Mouse (Mus musculus) right cerebral cortex, postnatal 25 days (tissue): ENCODE measurements at regions not wholly inside any gene's neighbourhood (a gene's known extent, or its start where the extent isn't known, plus 50 kb on each side); places are given as distances from the start of the nearest gene placed in this dataset.

Source experiments
- DNase-seq: peaks from one replicate; pipeline ENCODE4 v3.0.0; 2022

DNA sequence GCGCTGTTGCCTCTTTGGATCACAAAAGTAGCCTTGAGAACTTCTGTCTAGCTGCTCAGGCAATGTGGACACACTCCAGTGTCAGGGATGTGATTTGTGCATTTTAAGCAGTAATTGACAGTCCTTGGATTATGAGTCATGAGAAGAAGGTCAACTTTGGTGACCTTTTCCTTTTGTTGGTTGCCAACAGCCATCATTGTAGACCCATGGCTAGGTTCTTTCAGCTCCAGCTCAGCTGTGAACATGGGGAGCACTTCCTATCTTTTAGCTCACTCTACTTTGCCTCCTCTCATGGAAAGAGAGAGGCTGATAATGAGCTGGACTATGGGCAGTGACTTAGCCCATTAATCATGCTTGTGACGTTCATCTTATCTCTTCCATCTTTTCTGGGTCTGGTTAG, 602.8 kb downstream of the Ets1 start:
- DNase-seq: no peak

DNA sequence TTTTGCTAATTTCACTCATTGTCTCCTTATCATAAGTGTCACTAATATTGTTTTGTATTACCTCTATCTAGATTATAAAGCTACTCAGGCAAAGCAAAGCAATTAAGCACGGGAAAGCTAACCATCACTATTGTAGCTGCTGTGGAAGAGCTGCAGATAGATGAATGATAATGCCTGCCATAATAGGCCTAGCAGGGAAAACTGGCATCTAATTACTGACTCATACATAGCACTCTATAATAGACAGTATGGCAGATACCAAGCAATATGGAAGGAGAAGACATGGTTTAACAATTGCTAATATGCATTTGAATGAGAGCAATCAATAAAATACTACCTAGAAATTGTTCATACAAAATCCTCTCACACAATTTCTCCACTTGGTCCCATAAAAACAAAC, 604.5 kb downstream of the Ets1 start:
- DNase-seq: no peak

- no peak for DNase-seq
Observed at GRCm38 (mm10) chr9:33240914-33241635, 605.1 kb downstream of the Ets1 start.

- DNase-seq: peak; percentile 21
Observed at GRCm38 (mm10) chr9:33246932-33247331, 610.9 kb downstream of the Ets1 start.

DNA sequence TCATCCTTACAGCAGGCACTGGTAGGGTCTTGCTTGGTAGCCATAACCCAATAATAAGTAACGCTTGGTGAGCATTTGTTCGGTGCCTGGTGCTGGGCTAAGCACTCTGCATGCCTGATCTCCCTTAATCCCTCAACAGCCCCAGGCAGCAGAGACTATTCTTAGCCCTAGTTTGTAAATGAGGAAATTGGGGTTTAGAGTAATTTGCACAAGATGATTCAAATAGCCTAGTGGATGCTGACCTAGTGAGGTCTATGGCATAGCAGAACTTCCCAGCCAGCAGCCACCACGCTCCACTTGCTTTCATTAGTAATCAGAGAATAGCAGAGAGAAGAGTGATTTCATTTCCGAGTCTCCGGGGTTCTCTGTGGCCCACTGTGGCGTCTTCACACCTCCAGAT, 622.2 kb downstream of the Ets1 start:
- DNase-seq: no peak

DNA sequence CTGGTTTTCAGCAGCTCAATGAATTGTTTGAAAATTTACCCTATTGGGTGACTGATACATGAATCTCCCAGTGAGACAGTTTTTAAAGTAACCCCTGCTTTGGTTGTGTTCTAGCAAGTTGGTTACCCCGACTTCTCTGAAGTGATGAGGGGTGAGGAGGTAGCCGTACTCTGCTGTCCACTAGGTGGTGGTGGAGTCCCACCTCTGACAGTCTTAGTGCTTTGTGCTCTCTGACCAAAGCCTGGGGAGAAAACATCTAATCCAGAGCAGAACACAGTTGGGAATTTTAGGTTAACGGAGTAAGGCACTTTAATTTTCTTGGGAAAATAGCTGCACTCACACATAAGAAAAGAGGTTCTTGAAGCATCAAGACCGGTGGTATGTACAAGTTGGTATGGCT, 624.1 kb downstream of the Ets1 start:
- DNase-seq: peak; percentile 56

DNA sequence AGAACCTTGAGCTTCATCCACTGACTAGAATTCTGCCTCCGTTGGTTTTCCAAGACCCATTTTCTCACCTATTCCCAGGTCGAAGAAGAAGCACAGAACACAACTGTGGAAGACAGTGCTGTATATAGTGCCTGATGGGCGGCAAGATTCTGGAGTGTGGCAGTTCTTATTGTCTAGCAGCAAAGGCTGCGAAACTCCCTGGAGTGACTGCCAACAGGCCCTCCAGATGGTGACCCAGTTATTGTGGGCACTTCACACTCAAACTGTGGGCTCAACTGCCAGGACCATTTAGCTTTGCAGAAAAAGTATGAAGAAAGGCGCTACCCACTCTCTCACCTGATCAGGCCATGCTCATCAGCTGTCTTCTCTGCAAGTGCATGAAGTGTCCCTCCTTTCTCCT, 653.4 kb downstream of the Ets1 start:
- peak; percentile 38 for DNase-seq

DNA sequence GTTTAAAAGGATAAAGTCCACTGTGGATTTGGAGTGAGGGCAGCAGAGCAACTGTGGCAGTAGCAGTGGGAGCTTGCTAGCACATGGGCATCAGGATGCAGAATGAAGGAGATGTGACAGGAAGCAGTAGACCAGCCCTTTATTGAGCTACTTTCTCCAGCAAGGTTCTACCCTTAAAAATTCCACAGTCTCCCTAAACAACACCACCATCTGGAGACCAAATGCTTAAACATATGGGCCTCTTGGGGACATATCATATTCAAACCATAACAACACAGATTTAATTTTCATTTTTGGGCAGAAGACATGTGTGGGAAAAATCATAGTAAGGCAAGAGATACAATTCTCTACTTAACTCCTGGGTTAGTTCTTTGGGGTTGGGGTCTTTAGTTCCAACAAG, 656.1 kb downstream of the Ets1 start:
- DNase-seq: peak; percentile 4

DNA sequence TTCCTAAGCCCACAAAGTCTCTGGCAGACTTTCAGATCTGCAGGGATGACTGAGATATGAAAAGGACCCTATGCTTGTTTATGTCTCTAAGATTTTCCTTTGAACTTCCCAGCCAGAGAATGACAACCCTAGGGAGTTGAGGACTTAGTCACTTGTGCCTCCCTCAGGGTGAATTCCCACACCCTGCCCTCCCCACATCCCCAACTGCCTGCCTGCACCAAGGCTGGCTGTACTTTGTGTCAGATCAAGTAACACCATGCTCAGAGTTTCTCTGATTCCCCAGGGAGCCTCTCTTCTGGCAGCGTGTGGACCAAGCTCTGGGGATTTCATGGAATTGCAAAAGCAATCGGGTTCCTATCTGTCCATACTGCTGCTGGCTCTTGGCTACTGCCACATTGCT, 659.9 kb downstream of the Ets1 start:
- DNase-seq: no peak

DNA sequence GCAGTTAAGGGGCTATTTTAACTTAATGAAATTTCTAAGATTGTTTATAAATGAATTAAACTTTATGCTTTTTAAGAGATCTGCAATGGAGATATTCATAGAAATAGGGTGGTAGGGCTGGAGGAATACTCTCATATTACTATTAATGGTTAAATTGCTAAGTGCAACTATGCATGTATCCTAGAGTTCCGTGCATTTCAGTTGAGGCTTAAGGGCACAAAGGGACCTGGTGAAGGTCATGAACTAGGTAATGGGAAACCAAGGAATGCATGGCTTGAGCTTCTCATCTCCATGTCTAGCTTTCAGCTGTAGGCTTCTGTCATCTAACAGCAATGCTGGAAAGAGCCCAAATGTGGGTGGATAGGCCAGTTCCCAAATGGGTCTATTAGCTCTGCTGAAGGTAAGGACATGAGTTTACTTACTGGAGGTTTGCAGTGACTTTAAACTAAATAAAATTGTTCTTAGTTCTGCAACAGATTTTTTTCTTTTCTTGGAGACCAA, 683.6 kb downstream of the Ets1 start:
- DNase-seq: no peak

DNA sequence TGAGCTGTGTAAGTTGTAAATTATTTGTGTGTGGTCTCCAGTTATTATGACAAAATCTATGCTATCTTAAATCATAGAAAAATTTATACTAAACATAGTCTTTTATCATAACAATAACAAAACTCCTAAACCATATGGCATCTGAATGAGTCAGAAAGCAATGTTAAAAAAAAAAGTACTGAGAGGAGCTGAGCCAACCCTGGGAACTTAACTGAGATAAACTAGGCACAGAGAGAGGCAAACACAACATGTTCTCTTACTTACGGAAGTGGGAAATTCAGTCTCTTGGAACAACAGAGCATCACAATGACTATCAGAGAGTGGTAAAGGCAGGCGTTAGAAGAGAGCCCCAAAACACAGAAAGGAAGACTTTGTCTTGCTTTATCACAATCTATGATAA, 691.7 kb downstream of the Ets1 start:
- no peak for DNase-seq

GRCm38 (mm10) chr9:33350258-33350657, 714.2 kb downstream of the Ets1 start:
- no peak for DNase-seq

DNA sequence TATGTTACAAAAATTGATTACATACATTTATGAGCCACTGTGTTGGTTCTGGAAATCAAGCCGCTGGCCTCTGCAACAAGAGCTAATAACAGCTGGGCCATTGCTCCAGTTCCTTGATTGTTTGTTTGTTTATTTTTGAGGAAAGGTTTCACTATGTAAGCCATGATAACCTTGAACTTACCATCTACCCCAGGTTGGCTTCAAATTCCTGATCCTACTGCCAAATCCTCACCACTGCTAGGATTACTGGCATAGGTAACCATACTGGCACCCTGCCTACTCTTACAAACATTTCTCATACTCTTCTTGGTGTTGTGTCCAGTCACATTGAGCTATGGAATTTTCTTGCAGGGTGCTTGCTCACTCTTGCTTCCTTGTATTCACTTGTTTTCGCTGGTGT, 720.6 kb downstream of the Ets1 start:
- no peak for DNase-seq

- DNase-seq: no peak
Observed at GRCm38 (mm10) chr9:33360966-33361365, 724.9 kb downstream of the Ets1 start.

DNA sequence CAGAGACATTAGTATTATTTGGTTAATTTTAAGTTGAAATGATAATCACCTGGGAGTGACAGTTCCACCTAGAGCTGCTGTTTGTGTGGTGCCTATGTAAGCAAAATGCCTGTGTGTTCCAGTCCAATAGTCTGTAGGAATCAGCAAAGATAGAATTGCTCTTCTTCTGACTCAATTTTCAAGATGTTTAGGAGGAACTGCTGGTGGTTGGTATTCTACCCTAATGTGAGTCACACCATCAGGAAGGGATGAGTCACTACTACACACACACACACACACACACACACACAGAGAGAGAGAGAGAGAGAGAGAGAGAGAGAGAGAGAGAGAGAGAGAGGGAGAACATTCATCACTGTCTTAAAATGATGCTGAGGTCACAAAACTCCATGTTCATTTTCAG, 753.1 kb downstream of the Ets1 start:
- DNase-seq: no peak

GRCm38 (mm10) chr9:33404691-33405090, 768.7 kb downstream of the Ets1 start:
- DNase-seq: no peak

DNA sequence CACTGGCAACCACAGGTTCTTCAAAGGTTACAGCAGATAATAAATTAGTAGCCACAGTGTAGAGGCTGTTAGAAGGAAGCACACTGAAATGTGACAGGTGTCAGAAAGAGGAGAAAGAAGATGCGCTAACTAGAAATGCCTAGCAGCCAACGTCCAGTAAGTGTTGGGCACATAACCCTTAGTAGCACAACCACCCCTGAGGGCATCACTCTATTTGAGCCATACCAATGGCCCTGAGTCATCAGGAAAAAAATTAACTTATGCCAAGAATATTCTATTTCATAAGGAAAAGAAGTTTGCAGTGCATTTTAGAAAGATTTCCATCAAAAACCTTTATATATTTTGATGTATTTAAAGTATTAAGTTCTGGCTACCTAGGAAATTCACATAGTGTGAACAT, 771.5 kb downstream of the Ets1 start:
- DNase-seq: no peak

DNA sequence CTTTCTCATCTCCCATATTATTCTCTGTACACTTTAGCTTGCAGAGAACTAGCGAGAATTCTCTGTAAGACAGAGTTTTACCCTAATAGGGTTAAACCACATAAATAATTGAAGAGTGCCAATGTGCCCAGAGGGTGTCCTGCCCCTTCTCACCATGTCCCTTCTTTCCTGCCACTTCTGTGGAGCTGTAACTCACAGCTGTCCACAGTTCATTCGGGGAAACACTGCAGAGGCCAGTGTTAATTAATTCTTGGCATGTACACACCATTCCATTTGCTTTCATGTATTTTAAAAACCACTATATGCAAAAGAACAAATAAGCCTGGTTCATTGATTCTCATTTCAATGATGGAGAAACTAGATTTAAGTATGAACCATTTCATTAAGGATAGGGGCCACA, 787.8 kb downstream of the Ets1 start:
- no peak for DNase-seq

DNA sequence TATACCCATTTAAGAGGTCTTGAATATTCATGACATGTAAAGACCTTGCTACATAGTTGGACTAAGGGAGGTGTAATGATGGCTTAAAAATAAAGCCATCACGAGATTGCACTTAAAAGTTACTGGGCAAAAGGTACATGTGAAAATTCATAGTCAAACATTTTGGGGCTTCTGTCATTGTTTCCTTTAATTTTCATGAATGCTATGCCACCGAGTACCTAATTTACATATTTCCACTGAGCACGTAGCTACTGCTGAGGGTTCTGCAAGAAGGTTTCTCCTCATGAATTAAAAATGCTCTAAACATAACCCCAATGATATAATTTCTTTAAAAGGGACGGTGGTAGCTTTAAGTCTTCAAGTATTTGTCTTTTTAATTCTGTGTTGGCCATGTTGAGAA, 800.4 kb downstream of the Ets1 start:
- DNase-seq: no peak

- DNase-seq: no peak
Observed at GRCm38 (mm10) chr9:33442266-33442665, 806.2 kb downstream of the Ets1 start.

DNA sequence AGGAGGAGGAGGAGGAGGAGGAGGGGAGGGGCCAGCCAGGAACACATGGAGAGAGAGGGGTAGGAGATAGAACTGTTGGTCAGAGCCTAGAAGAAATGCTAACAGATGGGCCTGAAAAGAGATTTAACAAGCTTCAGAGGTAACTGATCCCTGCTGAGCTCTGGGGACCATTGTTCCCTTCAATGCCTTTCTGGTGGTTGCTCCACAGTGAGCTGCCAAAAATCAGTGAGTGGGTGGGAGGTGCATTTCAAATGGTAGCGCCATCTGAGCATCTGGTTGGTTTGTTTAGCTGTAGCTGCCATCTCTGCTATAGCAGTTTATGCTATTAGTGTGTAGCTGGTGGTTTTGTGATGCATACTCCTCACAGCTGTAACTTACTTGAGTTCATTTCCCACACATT, 809.9 kb downstream of the Ets1 start:
- no peak for DNase-seq

DNA sequence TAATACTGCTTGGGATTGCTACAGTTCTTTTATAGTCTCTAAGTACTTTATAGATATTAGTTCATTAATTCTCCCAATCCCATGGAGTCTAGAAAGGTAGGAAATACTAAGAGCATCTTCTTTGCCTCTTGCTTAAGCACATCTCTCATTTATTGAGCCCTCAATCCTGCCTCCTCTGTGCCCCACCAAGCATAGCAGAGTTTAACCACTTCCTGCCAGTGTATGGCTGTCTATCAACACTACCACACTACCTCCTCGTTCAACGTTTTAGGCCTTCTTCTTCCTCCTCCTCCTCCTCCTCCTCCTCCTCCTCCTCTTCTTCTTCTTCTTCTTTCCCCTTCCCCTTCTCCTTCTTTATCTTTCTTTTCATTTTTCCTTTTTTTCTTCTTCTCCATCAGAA, 839.1 kb downstream of the Ets1 start:
- DNase-seq: no peak

GRCm38 (mm10) chr9:33482845-33483540, 847.0 kb downstream of the Ets1 start:
- DNase-seq: no peak

- no peak for DNase-seq
Observed at GRCm38 (mm10) chr9:33483541-33483846, 847.5 kb downstream of the Ets1 start.
